Mouse (Mus musculus) spleen, embryonic (tissue): Measurements from ENCODE around the gene Slc39a2.
"Not testable (repeated sequence)": the region's sequence is repeated elsewhere in the genome, so short reads cannot be mapped to it uniquely, and the experiment has no call there.

Experiments
- CTCF ChIA-PET: fragments of 350-600 bp; sonication (Branson Sonifier 250); formaldehyde crosslinking; loops from one replicate; lab custom pipeline; 2022; lab: Charles Lee

Gene Slc39a2

GRCm38 (mm10) chr14:51902806-51903710, 10.4 kb downstream of the Slc39a2 start:
- CTCF ChIA-PET: no interaction called here

DNA sequence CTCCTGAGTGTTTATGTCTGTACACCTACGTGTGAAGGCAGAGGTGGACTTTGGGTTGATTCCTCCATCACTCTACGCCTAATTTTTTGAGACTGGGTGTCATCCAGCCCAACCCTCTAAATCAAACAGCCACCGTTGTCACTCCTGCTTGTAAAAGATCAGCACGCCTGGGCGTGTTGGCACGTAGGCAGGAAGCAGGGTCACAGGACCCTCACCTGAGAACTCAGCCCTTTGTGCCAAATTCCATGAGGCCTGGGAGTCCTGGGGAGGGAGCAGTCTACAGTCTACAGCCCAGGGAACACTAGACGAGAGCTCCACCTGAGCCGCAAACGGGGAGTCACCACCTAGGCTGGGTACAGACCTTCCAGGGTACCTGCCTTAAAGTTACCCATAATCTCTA, 11.1 kb downstream of the Slc39a2 start:
- CTCF ChIA-PET: no interaction called here

- CTCF ChIA-PET: no interaction called here
Observed at GRCm38 (mm10) chr14:51904706-51905105, 12.0 kb downstream of the Slc39a2 start.

- CTCF ChIA-PET: no interaction called here
Observed at GRCm38 (mm10) chr14:51906102-51906501, 13.4 kb downstream of the Slc39a2 start.

DNA sequence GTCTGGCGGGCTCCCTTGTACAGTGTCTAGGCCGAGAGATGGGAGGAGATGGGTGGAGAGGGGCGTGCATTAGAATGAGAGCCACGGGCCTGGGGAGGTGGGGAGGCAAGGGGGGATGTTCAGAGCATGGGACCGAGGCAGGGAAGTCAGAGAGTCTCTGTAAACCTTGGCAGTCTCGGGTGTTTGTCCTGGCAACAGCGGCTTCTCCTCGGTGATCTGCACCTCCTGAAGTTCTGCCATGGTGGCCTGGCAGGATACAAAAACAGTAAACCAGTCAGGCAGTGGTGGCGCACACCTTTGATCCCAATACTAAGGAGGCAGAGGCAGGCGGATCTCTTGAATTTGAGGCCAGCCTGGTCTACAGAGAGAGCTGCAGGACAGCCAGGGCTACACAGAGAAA, 18.6 kb downstream of the Slc39a2 start:
- CTCF ChIA-PET: no interaction called here

DNA sequence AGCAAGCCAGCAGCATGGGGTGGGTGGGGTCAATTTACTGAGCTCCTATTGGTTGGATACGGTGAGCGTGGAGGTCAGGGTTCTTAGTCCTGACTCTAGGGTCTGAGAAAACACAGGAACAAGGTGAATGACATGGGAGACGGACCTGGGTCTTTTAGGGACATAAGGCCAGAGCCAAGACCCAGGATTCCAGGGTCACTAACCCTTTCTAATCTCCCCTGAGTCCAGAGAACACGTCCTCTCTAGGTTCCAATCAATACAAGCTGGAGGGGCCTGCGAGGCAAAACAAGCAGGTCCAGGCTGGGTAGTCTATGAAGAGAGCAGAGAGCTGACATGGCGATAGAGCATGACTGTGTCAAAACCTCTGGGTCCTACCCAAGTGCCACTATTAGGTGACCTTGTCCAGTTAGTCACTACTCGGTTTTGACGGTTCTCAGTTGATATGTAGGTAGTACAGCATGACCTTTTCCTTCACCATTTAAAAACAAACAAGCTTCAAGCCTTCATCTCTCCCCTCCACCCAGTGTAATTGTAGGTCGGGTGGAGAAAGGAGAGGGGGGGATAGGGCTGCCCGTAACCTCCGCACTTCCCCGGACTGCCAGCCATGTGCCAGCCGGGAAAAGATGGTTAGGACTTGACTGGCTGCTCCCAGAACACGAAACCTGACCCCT, 19.8 kb downstream of the Slc39a2 start:
- CTCF ChIA-PET: no interaction called here

DNA sequence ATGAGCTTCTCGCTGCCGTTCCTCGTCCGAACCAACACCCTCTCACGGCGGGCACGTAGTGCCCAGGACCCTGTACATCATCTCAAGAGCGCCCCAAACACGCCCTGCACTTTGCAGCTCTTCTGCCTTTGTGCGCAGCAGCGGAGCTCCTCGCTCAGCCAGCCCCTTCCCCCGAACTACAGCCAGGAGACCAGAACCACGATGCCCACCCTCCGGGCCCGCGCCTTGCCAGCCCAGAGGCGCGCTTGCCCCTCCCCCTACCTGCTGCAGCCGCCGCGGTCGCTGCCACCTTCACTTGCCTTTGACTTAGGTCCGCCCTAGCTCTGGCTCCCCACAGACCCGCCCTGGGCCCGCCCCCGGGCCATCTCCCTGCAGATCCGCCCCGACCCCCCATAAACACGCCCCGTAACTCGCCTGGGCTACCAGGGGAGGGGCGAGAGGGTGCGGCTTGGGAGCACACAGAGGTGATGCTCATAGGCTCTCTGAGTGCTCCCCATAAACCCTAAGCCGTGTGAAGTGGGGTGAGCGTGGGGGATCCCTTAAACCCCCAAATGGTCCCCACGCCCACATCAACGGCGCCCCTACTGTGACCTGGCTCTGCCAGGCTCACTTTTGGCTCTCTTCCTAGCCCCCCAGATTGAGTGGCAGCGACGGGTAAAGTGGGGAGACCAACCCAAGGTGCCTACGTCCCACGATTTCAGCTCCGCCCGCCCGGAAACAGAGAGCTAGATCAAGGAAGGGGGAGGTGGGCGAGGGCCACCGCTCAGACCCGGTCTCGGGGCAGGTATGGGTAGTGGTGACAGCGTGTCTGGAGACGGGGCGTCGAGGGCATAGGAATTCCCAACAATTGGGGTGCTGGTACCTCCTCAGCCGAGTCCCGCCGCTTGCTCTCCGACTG, 20.6 kb downstream of the Slc39a2 start:
- CTCF ChIA-PET: no interaction called here

- CTCF ChIA-PET: no interaction called here
Observed at GRCm38 (mm10) chr14:51913960-51914762, 21.5 kb downstream of the Slc39a2 start, which contains the start of gene Ndrg2. TSS of gene Ndrg2 (minus strand) at chr14:51914158.

- CTCF ChIA-PET: no interaction called here
Observed at GRCm38 (mm10) chr14:51915030-51915429, 22.3 kb downstream of the Slc39a2 start.

- CTCF ChIA-PET: no interaction called here
Observed at GRCm38 (mm10) chr14:51916539-51916938, 23.9 kb downstream of the Slc39a2 start.

GRCm38 (mm10) chr14:51918125-51918524, 25.4 kb downstream of the Slc39a2 start, which contains the start of gene Tppp2:
TSS of gene Tppp2 (plus strand) at chr14:51918425.
- CTCF ChIA-PET: interaction anchor here (0.6 kb wide), 1 partner anchor 363 kb away, joined by 4 read pairs; no protein-coding TSS in a partner anchor

- CTCF ChIA-PET: no interaction called here
Observed at GRCm38 (mm10) chr14:51918966-51919365, 26.3 kb downstream of the Slc39a2 start.

DNA sequence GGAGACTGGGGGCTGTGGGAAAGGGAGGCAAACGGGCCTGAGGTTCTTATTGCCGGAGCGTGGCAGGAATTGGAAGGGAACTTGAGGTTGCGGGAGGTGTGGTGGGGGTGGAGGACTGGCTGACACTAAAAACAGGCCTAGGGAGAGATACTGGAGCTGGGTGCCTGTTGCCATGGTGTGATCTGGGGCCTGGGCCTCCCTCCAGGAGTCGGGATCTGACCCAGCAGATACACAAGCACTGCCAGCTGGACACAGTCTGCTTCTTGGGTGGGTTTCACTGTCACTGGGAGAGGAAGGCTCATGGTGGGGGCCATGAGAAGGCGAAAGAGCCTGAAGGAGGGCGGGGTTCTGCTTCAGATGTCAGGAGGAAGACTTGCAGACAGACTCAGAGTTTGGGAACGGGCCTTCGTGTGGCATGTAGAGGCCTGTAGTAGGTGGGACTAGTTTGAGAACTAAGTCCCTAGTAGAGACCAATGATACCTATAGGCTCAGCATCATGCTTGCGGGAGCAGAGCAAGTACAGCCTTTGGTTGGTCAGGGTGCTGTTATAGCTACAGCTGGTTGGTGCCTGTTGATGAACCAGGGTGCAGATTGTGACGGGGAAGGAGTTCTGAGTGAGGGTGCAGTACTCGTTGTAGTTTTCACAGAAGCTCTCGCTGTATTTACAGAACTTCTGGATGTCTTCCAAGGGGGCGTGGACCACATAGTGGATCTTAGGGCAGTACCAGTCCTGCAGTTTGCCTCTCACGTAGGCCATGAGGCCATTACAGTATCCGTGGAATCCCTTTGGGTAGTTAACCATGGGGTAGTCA, 29.3 kb downstream of the Slc39a2 start:
- CTCF ChIA-PET: no interaction called here

GRCm38 (mm10) chr14:51922571-51922865, 29.8 kb downstream of the Slc39a2 start, which contains the start of gene Rnase13:
TSS of gene Rnase13 (minus strand) at chr14:51922773.
- CTCF ChIA-PET: no interaction called here

DNA sequence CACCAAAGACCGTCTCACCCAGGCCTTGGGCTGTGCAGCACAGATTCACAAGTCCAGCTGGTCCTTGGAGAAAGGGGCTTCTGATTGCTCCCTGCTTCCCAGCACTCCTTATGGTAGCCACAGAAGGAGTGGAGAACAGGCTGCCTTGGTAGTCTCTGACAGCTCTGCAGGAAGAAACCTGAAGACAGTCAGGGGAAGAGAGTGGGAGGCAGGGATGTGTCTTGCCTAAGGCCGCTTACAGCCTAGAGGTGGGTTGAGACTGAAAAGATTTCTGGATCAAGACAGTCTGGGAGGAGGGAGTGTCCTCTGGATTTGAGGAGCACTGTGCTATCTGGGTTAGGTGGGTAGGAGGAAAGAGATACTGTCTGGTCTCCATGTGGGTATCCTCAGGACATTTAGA, 30.2 kb downstream of the Slc39a2 start:
- CTCF ChIA-PET: no interaction called here

DNA sequence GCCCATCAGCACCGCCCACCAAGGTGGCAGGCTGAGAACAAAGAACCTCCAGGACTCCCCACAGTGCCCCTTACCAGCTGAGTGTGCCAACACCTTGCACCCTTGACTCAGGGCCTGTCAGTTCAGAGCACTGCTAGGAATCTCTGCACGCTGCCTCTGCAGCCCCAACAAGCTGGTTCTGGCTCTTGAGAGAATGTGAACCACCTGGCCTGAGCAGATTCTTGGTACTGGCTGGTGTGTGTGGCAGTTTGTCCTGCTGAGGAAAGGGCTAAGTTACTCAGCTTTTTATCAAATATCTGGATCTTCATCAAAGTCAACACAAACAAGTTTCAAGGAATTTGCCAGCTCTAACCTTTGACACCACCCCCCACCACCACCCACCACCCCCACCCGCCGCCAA, 30.8 kb downstream of the Slc39a2 start:
- CTCF ChIA-PET: no interaction called here

- CTCF ChIA-PET: not testable (repeated sequence)
Observed at GRCm38 (mm10) chr14:51926930-51927329, 34.2 kb downstream of the Slc39a2 start.

DNA sequence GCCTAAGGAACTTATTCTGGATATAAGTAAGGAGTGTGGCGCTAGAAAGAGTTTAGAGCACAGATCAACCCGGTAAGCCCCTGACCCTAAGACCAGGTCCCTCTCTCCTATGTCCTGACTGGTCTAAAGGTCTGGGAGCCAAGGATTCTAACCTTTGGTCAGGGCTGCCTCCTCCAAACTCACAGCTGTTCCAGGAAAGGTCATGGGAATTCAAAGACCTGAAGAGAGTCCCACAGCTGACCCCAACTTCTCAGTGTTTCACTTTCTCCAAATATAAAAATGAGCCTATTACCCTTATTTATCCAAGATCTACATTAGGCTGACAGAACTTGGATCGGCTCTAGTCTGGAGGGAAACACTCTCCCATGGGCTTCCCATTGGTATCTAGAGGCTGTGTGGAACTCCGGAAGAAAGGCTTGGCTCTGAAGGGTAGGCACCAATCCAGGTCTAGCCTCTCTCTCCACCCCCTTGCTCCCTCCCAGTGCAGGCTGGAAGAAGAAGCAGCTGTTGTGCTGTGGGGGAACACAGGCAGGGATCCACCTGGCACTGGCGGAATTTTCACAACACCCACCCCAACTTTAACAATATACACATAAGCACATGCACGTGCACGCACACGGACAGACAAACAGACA, 36.7 kb downstream of the Slc39a2 start:
- CTCF ChIA-PET: no interaction called here

DNA sequence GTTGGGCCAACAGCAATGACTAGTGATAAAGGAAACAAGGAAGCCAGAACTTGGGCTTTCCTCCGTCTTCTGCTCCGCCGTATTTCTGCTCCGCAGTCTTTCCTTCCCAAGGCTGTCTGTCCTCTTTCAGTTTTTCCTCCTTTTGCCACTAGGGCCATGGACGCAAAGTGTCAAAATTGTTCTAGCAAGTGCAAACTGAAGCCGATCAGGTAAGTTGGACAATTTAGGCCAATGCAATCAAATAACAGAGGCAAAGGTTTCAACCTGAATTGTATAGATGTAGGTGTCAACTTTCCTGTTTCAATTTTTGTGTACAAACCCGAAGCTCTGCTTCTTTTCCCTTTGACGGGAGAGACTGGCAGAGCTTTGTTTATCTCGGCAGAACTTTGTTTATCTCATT, 37.3 kb downstream of the Slc39a2 start:
- CTCF ChIA-PET: no interaction called here

DNA sequence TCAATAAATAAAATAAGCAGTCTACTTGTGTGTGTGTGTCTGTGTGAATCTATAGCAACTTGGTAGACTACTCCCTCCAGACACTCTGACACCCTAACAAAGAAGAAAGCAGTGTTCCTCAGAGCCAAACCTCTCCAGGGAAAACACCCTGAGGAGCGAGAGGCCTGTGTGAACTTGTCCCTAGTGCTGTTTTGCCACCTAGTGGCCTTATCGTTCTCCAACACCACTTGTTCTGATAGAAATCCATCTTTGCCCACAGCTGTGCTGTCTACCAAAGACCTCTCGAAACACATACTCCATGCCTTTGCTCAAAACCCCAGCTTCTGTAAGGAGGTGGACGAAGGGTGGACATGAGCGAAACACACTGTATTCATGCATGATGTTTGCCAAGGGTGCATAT, 38.1 kb downstream of the Slc39a2 start:
- CTCF ChIA-PET: no interaction called here
